Mouse (Mus musculus): Measurements from ENCODE around the gene Tmem200a.

- TF ChIP-seq GATA1 (IDR thresholded peaks at IDR 0.05; ENCODE audit: borderline replicate concordance, low read length) (no peak), FLI1 (IDR thresholded peaks at IDR 0.05; ENCODE audit: low read length) (no peak)
Observed at GRCm38 (mm10) chr10:25918103-25918502, 160.7 kb downstream of the Tmem200a start.

All from megakaryocyte, embryonic 14.5 days (primary cell).